ENCODE assay signal across 8 mouse cellular contexts in genomic region chr11:90369605-90370004, GRCm38 (mm10). TPM values are rescaled to one million over a fixed set of nuclear protein-coding genes. Genes with fewer than 3 reads are reported as not detected.
A peak's percentile ranks its signal among the peaks of the same experiment; 100 is the strongest.
DNase-seq lines count a peak whose midpoint lies in the region; ATAC-seq and TF ChIP-seq lines count a peak whose summit lies in the region.

No protein-coding gene starts in this region.

- no peaks in the 10 kb centered on the region for H3K36me3 ChIP-seq in forebrain, embryonic 14.5 days (ENCODE audit: control insufficient read depth, insufficient read depth, low read length)
- no peaks in the 10 kb centered on the region for H3K36me3 ChIP-seq in heart, embryonic 16.5 days (ENCODE audit: control insufficient read depth, insufficient read depth)
- H3K36me3 ChIP-seq in liver, adult 2 months (ENCODE audit: control insufficient read depth, insufficient read depth, low read length) = no peaks in the 10 kb centered on the region
- no peaks in the 10 kb centered on the region for H3K36me3 ChIP-seq in midbrain, postnatal 0 days (ENCODE audit: insufficient read depth, low read length)

- H3K9me3 ChIP-seq in forebrain, embryonic 14.5 days (replicated peaks; ENCODE audit: control insufficient read depth, low read length) = no peaks in the 10 kb centered on the region
- no peaks in the 10 kb centered on the region for H3K9me3 ChIP-seq in heart, embryonic 16.5 days (replicated peaks; ENCODE audit: control insufficient read depth, low read length)
- H3K9me3 ChIP-seq in midbrain, postnatal 0 days (ENCODE audit: low read length) = no peaks in the 10 kb centered on the region

- peak overlapping the region; percentile 77 for H3K27ac ChIP-seq in forebrain, embryonic 14.5 days (ENCODE audit: low read depth, low read length)
- H3K27ac ChIP-seq in heart, embryonic 16.5 days (ENCODE audit: low read length) = peak overlapping the region; percentile 91
- H3K27ac ChIP-seq in liver, adult 2 months (replicated peaks; ENCODE audit: insufficient read depth, low read depth, low read length) = peak overlapping the region; percentile 90
- peak overlapping the region; percentile 44 for H3K27ac ChIP-seq in midbrain, postnatal 0 days (ENCODE audit: low read depth, low read length)

- no peaks in the 10 kb centered on the region for H3K27me3 ChIP-seq in forebrain, embryonic 14.5 days (replicated peaks; ENCODE audit: control insufficient read depth, insufficient read depth, low read length)
- no peaks in the 10 kb centered on the region for H3K27me3 ChIP-seq in heart, embryonic 16.5 days (ENCODE audit: control insufficient read depth, insufficient read depth, low read length)
- no peaks in the 10 kb centered on the region for H3K27me3 ChIP-seq in liver, adult 2 months (ENCODE audit: control insufficient read depth, insufficient read depth, low read length)
- no peaks in the 10 kb centered on the region for H3K27me3 ChIP-seq in midbrain, postnatal 0 days (ENCODE audit: insufficient read depth, low read length)

- H3K4me2 ChIP-seq in forebrain, embryonic 14.5 days (ENCODE audit: low read length) = peak overlapping the region; percentile 47
- peak overlapping the region; percentile 45 for H3K4me2 ChIP-seq in heart, embryonic 16.5 days (ENCODE audit: low read depth, low read length)
- no peak overlapping the region; the same call in 1 of the 2 replicates for H3K4me2 ChIP-seq in midbrain, postnatal 0 days (ENCODE audit: low read depth, low read length, poor library complexity, severe bottlenecking)

- 5% methylated on average over 8 of the region's 8 CpGs for WGBS in forebrain, embryonic 14.5 days
- WGBS in heart, embryonic 16.5 days = 9% methylated on average over 8 of the region's 8 CpGs
- WGBS in liver, adult 2 months = 8% methylated on average over 8 of the region's 8 CpGs
- 18% methylated on average over 8 of the region's 8 CpGs for WGBS in midbrain, postnatal 0 days

- no peak for TF ChIP-seq POLR2A in liver, adult 2 months (IDR thresholded peaks at IDR 0.05; ENCODE audit: extremely low read depth, insufficient read depth, low read length)

- H3K4me1 ChIP-seq in forebrain, embryonic 14.5 days (ENCODE audit: control insufficient read depth, insufficient read depth, low read length) = peaks cover 28% of the 10 kb centered on the region
- peaks cover 40% of the 10 kb centered on the region for H3K4me1 ChIP-seq in heart, embryonic 16.5 days (ENCODE audit: control insufficient read depth, insufficient read depth, low read length)
- peaks cover 50% of the 10 kb centered on the region for H3K4me1 ChIP-seq in liver, adult 2 months (ENCODE audit: control insufficient read depth, insufficient read depth, low read length)
- H3K4me1 ChIP-seq in midbrain, postnatal 0 days (ENCODE audit: insufficient read depth, low read length) = peaks cover 19% of the 10 kb centered on the region; the same call in 1 of the 2 replicates

- peak overlapping the region; percentile 51 for H3K9ac ChIP-seq in forebrain, embryonic 14.5 days (ENCODE audit: low read length)
- peak overlapping the region; percentile 41 for H3K9ac ChIP-seq in heart, embryonic 16.5 days (ENCODE audit: low read length)
- H3K9ac ChIP-seq in liver, adult 2 months (ENCODE audit: low read depth, low read length) = peak overlapping the region; percentile 42
- H3K9ac ChIP-seq in midbrain, postnatal 0 days (replicated peaks; ENCODE audit: low read length, poor library complexity, severe bottlenecking) = no peak overlapping the region

- DNase-seq in embryo, embryonic 10.5 days (ENCODE audit: low spot score) = peak; percentile 61
- DNase-seq in embryo, embryonic 10 days (ENCODE audit: low spot score) = no peak
- peak; percentile 96 for DNase-seq in forebrain, embryonic 14.5 days (ENCODE audit: low spot score)
- DNase-seq in kidney, postnatal 14 days = peak; percentile 95
- DNase-seq in liver, adult 2 months (ENCODE audit: extremely low read depth, low read depth, low spot score) = peak; percentile 97
- peak; percentile 90 for DNase-seq in midbrain, postnatal 0 days (ENCODE audit: low spot score)
- peak; percentile 93 for DNase-seq in testis, postnatal 10 days (ENCODE audit: low spot score)

- TF ChIP-seq CTCF in liver, adult 2 months (IDR thresholded peaks at IDR 0.05; ENCODE audit: low read depth, low read length) = no peak
- TF ChIP-seq CTCF in midbrain, postnatal 0 days (IDR thresholded peaks at IDR 0.05) = no peak

- ATAC-seq in forebrain, embryonic 14.5 days = peak; percentile 95
- ATAC-seq in heart, embryonic 16.5 days (replicated peaks; ENCODE audit: extremely low read depth, insufficient read depth, low FRiP score) = peak; percentile 88
- no peak for ATAC-seq in midbrain, postnatal 0 days (ENCODE audit: low FRiP score)

- H3K4me3 ChIP-seq in forebrain, embryonic 14.5 days (ENCODE audit: low read depth, low read length) = no peak overlapping the region
- no peak overlapping the region for H3K4me3 ChIP-seq in heart, embryonic 16.5 days (ENCODE audit: low read length)
- no peak overlapping the region for H3K4me3 ChIP-seq in liver, adult 2 months (ENCODE audit: insufficient read depth, low read depth, low read length)
- H3K4me3 ChIP-seq in midbrain, postnatal 0 days (ENCODE audit: low read depth, low read length) = no peak overlapping the region

- H3K79me2 ChIP-seq in liver, adult 2 months (ENCODE audit: control insufficient read depth, insufficient read depth, low read length) = peaks cover 20% of the 10 kb centered on the region; the same call in 1 of the 2 replicates

RNA-seq across cellular contexts. Expression of gene Hlf, which starts 21.1 kb away (rescaled TPM):
- polyA plus RNA-seq in forebrain, embryonic 14.5 days (2014; fragmentation: Nextera tagmentation; extraction: Ambion mirVana) = 3.5 and 4.9 TPM in 2 replicates
- 5.3 and 5.7 TPM in 2 replicates for polyA plus RNA-seq in heart, embryonic 16.5 days (2015; fragmentation: Nextera tagmentation; extraction: Ambion mirVana)
- total RNA-seq in liver, adult 2 months (2014; rRNA removed) = 12.1 and 13.7 TPM in 2 replicates
- 18.3 and 25.2 TPM in 2 replicates for polyA plus RNA-seq in liver, adult 2 months (2012; rRNA removed)
- 9.2 and 11.2 TPM in 2 replicates for total RNA-seq in midbrain, postnatal 0 days (2014; rRNA removed)
- polyA plus RNA-seq in midbrain, postnatal 0 days (2015; fragmentation: Nextera tagmentation; extraction: Ambion mirVana) = 9.0 and 9.2 TPM in 2 replicates
